In genomic region chr12:111274447-111275149, GRCm38 (mm10) we compare ENCODE assay signal across 8 mouse cellular contexts. TPM values are rescaled to one million over a fixed set of nuclear protein-coding genes. Genes with fewer than 3 reads are reported as not detected.
DNase-seq lines count a peak whose midpoint lies in the region; ATAC-seq and TF ChIP-seq lines count a peak whose summit lies in the region.

No protein-coding gene starts in this region.

- WGBS in heart, embryonic 12.5 days: 4% methylated on average over 80 of the region's 80 CpGs
- 3% methylated on average over 80 of the region's 80 CpGs for WGBS in forebrain, embryonic 11.5 days
- WGBS in liver, embryonic 14.5 days (ENCODE audit: insufficient replicate concordance): 3% methylated on average over 79 of the region's 80 CpGs

- DNase-seq in heart, postnatal 4 days: no peak
- no peak for DNase-seq in forebrain, embryonic 11.5 days (ENCODE audit: low spot score)
- DNase-seq in liver, embryonic 14.5 days (ENCODE audit: low read depth in 3 of 3, low spot score in 3 of 3): no peak
- DNase-seq in ovary, postnatal 14 days (ENCODE audit: low spot score): no peak
- DNase-seq in urinary bladder, postnatal 36 days (ENCODE audit: low spot score in 2 of 2): no peak

- H3K4me2 ChIP-seq in heart, embryonic 12.5 days: peak overlapping the region; percentile 89
- peak overlapping the region; percentile 54 for H3K4me2 ChIP-seq in forebrain, embryonic 11.5 days (ENCODE audit: low read depth, low read length, severe bottlenecking)
- peak overlapping the region; percentile 49 for H3K4me2 ChIP-seq in liver, embryonic 14.5 days (ENCODE audit: low read depth)

- ATAC-seq in heart, embryonic 12.5 days (ENCODE audit: insufficient number of reproducible peaks, low FRiP score): 0 out of 2 replicates have a peak, but pooled peaks have one; percentile 24
- ATAC-seq in forebrain, embryonic 11.5 days (replicated peaks; ENCODE audit: low FRiP score): no peak
- ATAC-seq in liver, embryonic 14.5 days (ENCODE audit: insufficient read depth): no peak
- no peak for ATAC-seq in erythroid progenitor cell, adult 5-6 weeks (replicated peaks; ENCODE audit: low FRiP score, poor library complexity, severe bottlenecking)

- H3K27me3 ChIP-seq in heart, embryonic 12.5 days (replicated peaks): peaks cover 81% of the 10 kb centered on the region
- H3K27me3 ChIP-seq in ES-Bruce4 (ENCODE audit: control insufficient read depth, insufficient read depth, low read length, poor library complexity, severe bottlenecking): peaks cover 4% of the 10 kb centered on the region
- H3K27me3 ChIP-seq in forebrain, embryonic 11.5 days (ENCODE audit: control insufficient read depth, insufficient read depth, low read length): peaks cover 74% of the 10 kb centered on the region
- H3K27me3 ChIP-seq in liver, embryonic 14.5 days (ENCODE audit: control insufficient read depth, insufficient read depth, low read length): peaks cover 73% of the 10 kb centered on the region

- peak overlapping the region; percentile 53 for H3K4me3 ChIP-seq in heart, embryonic 12.5 days
- H3K4me3 ChIP-seq in ES-Bruce4 (ENCODE audit: low read depth, low read length): peak overlapping the region; percentile 53
- peak overlapping the region; percentile 31 for H3K4me3 ChIP-seq in forebrain, embryonic 11.5 days (ENCODE audit: low read depth, low read length)
- peak overlapping the region in 1 of 2 experiments; percentile 24; a peak in 2 of 4 replicates for H3K4me3 ChIP-seq in liver, embryonic 14.5 days (ENCODE audit: insufficient read depth in 1 of 2, low read depth in 2 of 2, low read length in 2 of 2)

- peaks cover 38% of the 10 kb centered on the region for H3K4me1 ChIP-seq in heart, embryonic 12.5 days (replicated peaks)
- peaks cover 2% of the 10 kb centered on the region for H3K4me1 ChIP-seq in ES-Bruce4 (ENCODE audit: control insufficient read depth, insufficient read depth, low read length)
- peaks cover 16% of the 10 kb centered on the region for H3K4me1 ChIP-seq in forebrain, embryonic 11.5 days (replicated peaks; ENCODE audit: control insufficient read depth, insufficient read depth, low read length)
- H3K4me1 ChIP-seq in liver, embryonic 14.5 days (replicated peaks; ENCODE audit: control insufficient read depth in 2 of 2, insufficient read depth in 2 of 2, low read length in 1 of 2): peaks cover 0 to 4% of the 10 kb centered on the region in 2 experiments; a peak in 2 of 4 replicates

- no peak for TF ChIP-seq POLR2A in ES-Bruce4 (IDR thresholded peaks at IDR 0.05; ENCODE audit: insufficient read depth, low read length)

- TF ChIP-seq EP300 in ES-Bruce4 (IDR thresholded peaks at IDR 0.05; ENCODE audit: insufficient read depth, low read depth, low read length): no peak
- TF ChIP-seq EP300 in liver, embryonic 14.5 days (IDR thresholded peaks at IDR 0.05; ENCODE audit: low read depth): no peak

- no peak overlapping the region for H3K27ac ChIP-seq in heart, embryonic 12.5 days (ENCODE audit: poor library complexity, severe bottlenecking)
- no peak overlapping the region for H3K27ac ChIP-seq in ES-Bruce4 (ENCODE audit: insufficient read depth, low read length)
- H3K27ac ChIP-seq in forebrain, embryonic 11.5 days (ENCODE audit: low read depth, low read length): no peak overlapping the region
- H3K27ac ChIP-seq in liver, embryonic 14.5 days: no peak overlapping the region

- TF ChIP-seq CTCF in ES-Bruce4 (IDR thresholded peaks at IDR 0.05; ENCODE audit: low read depth, low read length): no peak
- no peak for TF ChIP-seq CTCF in liver, embryonic 14.5 days (IDR thresholded peaks at IDR 0.05; ENCODE audit: low read depth)

- H3K36me3 ChIP-seq in heart, embryonic 12.5 days: no peaks in the 10 kb centered on the region
- H3K36me3 ChIP-seq in ES-Bruce4 (ENCODE audit: control insufficient read depth, insufficient read depth, low read length, poor library complexity, severe bottlenecking): no peaks in the 10 kb centered on the region
- H3K36me3 ChIP-seq in forebrain, embryonic 11.5 days (ENCODE audit: control insufficient read depth, insufficient read depth, low read length): no peaks in the 10 kb centered on the region
- no peaks in the 10 kb centered on the region for H3K36me3 ChIP-seq in liver, embryonic 14.5 days (replicated peaks; ENCODE audit: control insufficient read depth, insufficient read depth, low read depth)

- peak overlapping the region; percentile 47 for H3K9ac ChIP-seq in heart, embryonic 12.5 days
- peak overlapping the region; percentile 10; the same call in 1 of the 2 replicates for H3K9ac ChIP-seq in ES-Bruce4 (ENCODE audit: low read depth, poor library complexity, severe bottlenecking)
- no peak overlapping the region for H3K9ac ChIP-seq in forebrain, embryonic 11.5 days (ENCODE audit: low read length)
- H3K9ac ChIP-seq in liver, embryonic 14.5 days (replicated peaks): no peak overlapping the region

- H3K9me3 ChIP-seq in heart, embryonic 12.5 days (replicated peaks): peaks cover 8% of the 10 kb centered on the region; the same call in 1 of the 2 replicates
- no peaks in the 10 kb centered on the region for H3K9me3 ChIP-seq in ES-Bruce4 (replicated peaks; ENCODE audit: control insufficient read depth, insufficient read depth, low read length, poor library complexity, severe bottlenecking)
- no peaks in the 10 kb centered on the region; the same call in 1 of the 2 replicates for H3K9me3 ChIP-seq in forebrain, embryonic 11.5 days (ENCODE audit: control insufficient read depth, low read length)
- no peaks in the 10 kb centered on the region for H3K9me3 ChIP-seq in liver, embryonic 14.5 days (ENCODE audit: control insufficient read depth, low read length)

RNA-seq across cellular contexts. Expression of gene Amn, which starts 3.7 kb away (rescaled TPM):
- 2.0 and 3.5 TPM in 2 replicates for polyA plus RNA-seq in heart, embryonic 12.5 days (2016; fragmentation: Nextera tagmentation; extraction: Ambion mirVana)
- under 1 TPM in 1 of 2 experiments, not detected in 1; 0.43 TPM for total RNA-seq in heart, postnatal 4 days (2021)
- 1.6 and 1.9 TPM in 2 replicates for polyA plus RNA-seq in ES-Bruce4 (2011; ENCODE audit: insufficient read depth, insufficient read length, low read depth, missing spikeins)
- 0.45 TPM in 1 of 2 replicates, not detected in the other for polyA plus RNA-seq in forebrain, embryonic 11.5 days (2014; fragmentation: Nextera tagmentation; extraction: Ambion mirVana)
- 0.61 and 0.77 TPM in 2 replicates for polyA plus RNA-seq in liver, embryonic 14.5 days (2012; rRNA removed)
- polyA plus RNA-seq in liver, embryonic 14.5 days (2014; fragmentation: Nextera tagmentation; extraction: Ambion mirVana): 0.44 and 0.71 TPM in 2 replicates
- not detected in 2 replicates for total RNA-seq in erythroid progenitor cell, adult 5-6 weeks (2015; ENCODE audit: low replicate concordance)
- not detected in 2 replicates for total RNA-seq in erythroid progenitor cell, adult 5-6 weeks (2017; ENCODE audit: low replicate concordance)

Comparison
In these comparisons a context has a peak if more than half of its experiments do, and no peak if none do; other contexts are left out.
1. H3K9ac ChIP-seq: peak in heart, embryonic 12.5 days (single experiment) and ES-Bruce4 (single experiment); none in forebrain, embryonic 11.5 days (single experiment) and liver, embryonic 14.5 days (single experiment).
2. Peak in every context shown above with its lines, with median percentiles within 50 percentile points of each other: H3K4me2 ChIP-seq.